Comparison of ENCODE assay signal across 8 mouse cellular contexts in the genomic region with DNA sequence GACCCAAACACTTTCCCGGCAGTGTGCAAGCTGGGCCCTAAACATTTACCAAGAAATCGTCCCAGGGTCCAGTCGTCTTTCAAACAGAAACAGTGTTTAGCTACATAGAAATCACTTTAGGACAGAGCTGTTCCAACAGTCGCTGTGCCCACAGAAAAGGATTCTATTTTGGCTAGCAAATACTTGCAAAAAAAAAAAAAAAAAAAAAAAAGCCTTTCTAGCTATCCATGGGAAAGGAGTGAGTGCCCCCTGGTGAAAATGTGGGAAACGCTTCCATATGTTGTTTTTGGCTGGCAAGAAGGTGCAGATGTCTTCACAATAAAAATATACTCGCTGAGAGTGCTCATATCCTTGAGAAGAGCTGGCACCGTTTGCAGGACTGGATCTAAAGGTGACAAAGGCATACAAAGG.
A peak's percentile ranks its signal among the peaks of the same experiment; 100 is the strongest.
DNase-seq lines count a peak whose midpoint lies in the region; ATAC-seq and TF ChIP-seq lines count a peak whose summit lies in the region.
"Had no signal": no experiment of that assay in that cellular context is flagged by ENCODE, and none has a peak within 500 bp of the region (broad histone marks: within the 10 kb centered on the region; RNA-seq: fewer than 3 reads in every experiment).

No protein-coding gene starts in this region.

- no peaks in the 10 kb centered on the region for H3K36me3 ChIP-seq in forebrain, embryonic 10.5 days (replicated peaks)
- no peaks in the 10 kb centered on the region for H3K36me3 ChIP-seq in hindbrain, postnatal 0 days (ENCODE audit: insufficient read depth, low read length)
- no peaks in the 10 kb centered on the region for H3K36me3 ChIP-seq in lung, embryonic 14.5 days (ENCODE audit: insufficient read depth)
- H3K36me3 ChIP-seq: liver, embryonic 15.5 days had no signal

- H3K9ac ChIP-seq in hindbrain, postnatal 0 days (replicated peaks; ENCODE audit: low read length): no peak overlapping the region
- no peak overlapping the region for H3K9ac ChIP-seq in lung, embryonic 14.5 days
- H3K9ac ChIP-seq: liver, embryonic 15.5 days had no signal

- WGBS in forebrain, embryonic 10.5 days: 41% methylated on average over 7 of the region's 7 CpGs
- WGBS in hindbrain, postnatal 0 days: 5% methylated on average over 7 of the region's 7 CpGs
- WGBS in lung, embryonic 14.5 days: 19% methylated on average over 7 of the region's 7 CpGs

- peaks cover 11% of the 10 kb centered on the region for H3K9me3 ChIP-seq in forebrain, embryonic 10.5 days
- no peaks in the 10 kb centered on the region for H3K9me3 ChIP-seq in hindbrain, postnatal 0 days (ENCODE audit: low read length)
- H3K9me3 ChIP-seq in lung, embryonic 14.5 days (ENCODE audit: low read depth, low read length): 0 out of 2 replicates have a peak, but pooled peaks cover 6% of the 10 kb centered on the region
- H3K9me3 ChIP-seq: liver, embryonic 15.5 days had no signal

- peak overlapping the region; percentile 40 for H3K4me2 ChIP-seq in hindbrain, postnatal 0 days (ENCODE audit: low read depth, low read length)
- no peak overlapping the region for H3K4me2 ChIP-seq in lung, embryonic 14.5 days
- H3K4me2 ChIP-seq: liver, embryonic 15.5 days had no signal

- ATAC-seq in hindbrain, postnatal 0 days: peak; percentile 49
- peak; percentile 38; the same call in 1 of the 2 replicates for ATAC-seq in lung, embryonic 14.5 days (ENCODE audit: insufficient read depth)
- no peak for ATAC-seq in granulocyte monocyte progenitor cell, adult 5-6 weeks (replicated peaks; ENCODE audit: poor library complexity, severe bottlenecking)

- peak overlapping the region; percentile 51; the same call in 1 of the 2 replicates for H3K27ac ChIP-seq in forebrain, embryonic 10.5 days
- no peak overlapping the region for H3K27ac ChIP-seq in hindbrain, postnatal 0 days
- no peak overlapping the region for H3K27ac ChIP-seq in lung, embryonic 14.5 days (ENCODE audit: low read depth)
- H3K27ac ChIP-seq: liver, embryonic 15.5 days had no signal

- H3K4me1 ChIP-seq in forebrain, embryonic 10.5 days: peaks cover 19% of the 10 kb centered on the region
- no peaks in the 10 kb centered on the region; the same call in 1 of the 2 replicates for H3K4me1 ChIP-seq in hindbrain, postnatal 0 days (ENCODE audit: insufficient read depth, low read length)
- peaks cover 4% of the 10 kb centered on the region; the same call in 1 of the 2 replicates for H3K4me1 ChIP-seq in lung, embryonic 14.5 days (ENCODE audit: insufficient read depth)
- H3K4me1 ChIP-seq: liver, embryonic 15.5 days had no signal

- no peaks in the 10 kb centered on the region for H3K27me3 ChIP-seq in forebrain, embryonic 10.5 days (ENCODE audit: poor library complexity, severe bottlenecking)
- H3K27me3 ChIP-seq in hindbrain, postnatal 0 days (ENCODE audit: insufficient read depth, low read length): no peaks in the 10 kb centered on the region
- no peaks in the 10 kb centered on the region for H3K27me3 ChIP-seq in lung, embryonic 14.5 days (ENCODE audit: insufficient read depth, low read length)
- H3K27me3 ChIP-seq: liver, embryonic 15.5 days had no signal

- H3K4me3 ChIP-seq in forebrain, embryonic 10.5 days: no peak overlapping the region
- no peak overlapping the region for H3K4me3 ChIP-seq in hindbrain, postnatal 0 days (ENCODE audit: low read length)
- no peak overlapping the region for H3K4me3 ChIP-seq in lung, embryonic 14.5 days (ENCODE audit: low read depth, low read length)
- H3K4me3 ChIP-seq: liver, embryonic 15.5 days had no signal

- TF ChIP-seq CTCF in hindbrain, postnatal 0 days (IDR thresholded peaks at IDR 0.05; ENCODE audit: low read depth): peak; percentile 78
- TF ChIP-seq CTCF in lung, embryonic 14.5 days (IDR thresholded peaks at IDR 0.05; ENCODE audit: low read depth): peak; percentile 69

- peak; percentile 17 for DNase-seq in ES-CJ7 (ENCODE audit: low read depth, low spot score)
- peak; percentile 3 for DNase-seq in adipocyte (ENCODE audit: low spot score)
- peak; percentile 29 for DNase-seq in forebrain, embryonic 10.5 days (ENCODE audit: extremely low spot score, low spot score)
- DNase-seq in hindbrain, postnatal 0 days (ENCODE audit: low spot score): peak; percentile 92
- peak; percentile 86 for DNase-seq in lung, embryonic 14.5 days
- peak; percentile 60 for DNase-seq in right cerebral cortex, postnatal 14 days

Comparison
In these comparisons a context has a peak if more than half of its experiments do, and no peak if none do; other contexts are left out.
1. DNase-seq: peak in every context shown above with its lines; median percentile 92 in hindbrain, postnatal 0 days; 86 in lung, embryonic 14.5 days; 60 in right cerebral cortex, postnatal 14 days; 29 in forebrain, embryonic 10.5 days; 17 in ES-CJ7; 3 in adipocyte.